Mouse (Mus musculus): ENCODE data around the gene Ppm1m. TPM values are rescaled to one million over a fixed set of nuclear protein-coding genes. Genes with fewer than 3 reads are reported as not detected.

Ppm1m gene
- polyA plus RNA-seq, 1 experiment from 2014 or later = 11.1 TPM

- Histone ChIP-seq H3K4me1 (ENCODE audit: insufficient read depth) (peaks cover 8% of the 10 kb centered on the region), H3K27me3 (ENCODE audit: insufficient read depth, low read length) (peaks cover 12% of the 10 kb centered on the region), H3K36me3 (replicated peaks; ENCODE audit: insufficient read depth, low read length) (no peaks in the 10 kb centered on the region; the same call in 1 of the 2 replicates), H3K27ac (ENCODE audit: low read depth) (no peak overlapping the region), H3K9me3 (ENCODE audit: low read length) (no peaks in the 10 kb centered on the region), H3K9ac (replicated peaks) (0 out of 2 replicates have a peak overlapping the region, but pooled peaks have one; percentile 11), H3K4me2 (ENCODE audit: low read depth, low read length) (0 out of 2 replicates have a peak overlapping the region, but pooled peaks have one; percentile 9), H3K4me3 (ENCODE audit: low read depth, low read length) (no peak overlapping the region)
- 81% methylated on average over 9 of the region's 9 CpGs for WGBS (ENCODE audit: insufficient replicate concordance)
- TF ChIP-seq EP300 (IDR thresholded peaks at IDR 0.05; ENCODE audit: low read depth) (no peak), CTCF (IDR thresholded peaks at IDR 0.05; ENCODE audit: low read depth) (no peak)
- no peak for ATAC-seq
- DNase-seq = no peak
These were observed 45.4 kb downstream of the Ppm1m start for GRCm38 (mm10) chr9:106154106-106154505.

DNA sequence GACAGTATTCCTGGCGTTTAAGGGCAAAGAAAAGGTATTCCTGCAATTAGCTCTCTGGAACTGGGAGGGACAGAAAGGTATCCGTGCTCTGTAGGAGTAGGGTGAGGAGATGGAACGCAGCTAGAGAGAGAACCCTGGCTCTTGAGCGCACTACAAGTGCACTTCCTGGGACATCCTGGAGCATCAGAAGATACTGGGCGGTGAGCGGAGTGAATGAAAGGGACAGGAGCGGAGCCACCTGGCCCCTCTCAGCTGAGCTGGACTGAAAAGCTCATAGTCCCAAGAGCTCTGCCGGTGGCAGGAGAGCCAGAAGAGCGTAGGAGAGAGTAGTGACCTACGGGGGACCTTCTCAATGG, 50.2 kb downstream of the Ppm1m start:
- DNase-seq (no peak), ATAC-seq (no peak)
- Histone ChIP-seq H3K9ac (replicated peaks) (no peak overlapping the region), H3K4me1 (ENCODE audit: insufficient read depth) (0 out of 2 replicates have a peak, but pooled peaks cover 8% of the 10 kb centered on the region), H3K27ac (ENCODE audit: low read depth) (no peak overlapping the region), H3K36me3 (replicated peaks; ENCODE audit: insufficient read depth, low read length) (no peaks in the 10 kb centered on the region), H3K27me3 (ENCODE audit: insufficient read depth, low read length) (peaks cover 32% of the 10 kb centered on the region), H3K9me3 (ENCODE audit: low read length) (no peaks in the 10 kb centered on the region), H3K4me2 (ENCODE audit: low read depth, low read length) (no peak overlapping the region), H3K4me3 (ENCODE audit: low read depth, low read length) (no peak overlapping the region)
- TF ChIP-seq EP300 (IDR thresholded peaks at IDR 0.05; ENCODE audit: low read depth) = no peak
- TF ChIP-seq CTCF (IDR thresholded peaks at IDR 0.05; ENCODE audit: low read depth) = no peak
- 29% methylated on average over 10 of the region's 10 CpGs for WGBS (ENCODE audit: insufficient replicate concordance)

GRCm38 (mm10) chr9:106148541-106149398, 50.8 kb downstream of the Ppm1m start:
- Histone ChIP-seq H3K4me3 (ENCODE audit: low read depth, low read length) (peak overlapping the region; percentile 25), H3K4me2 (ENCODE audit: low read depth, low read length) (peak overlapping the region; percentile 48), H3K4me1 (ENCODE audit: insufficient read depth) (0 out of 2 replicates have a peak, but pooled peaks cover 8% of the 10 kb centered on the region), H3K27ac (ENCODE audit: low read depth) (no peak overlapping the region), H3K9me3 (ENCODE audit: low read length) (no peaks in the 10 kb centered on the region), H3K27me3 (ENCODE audit: insufficient read depth, low read length) (peaks cover 32% of the 10 kb centered on the region), H3K36me3 (replicated peaks; ENCODE audit: insufficient read depth, low read length) (no peaks in the 10 kb centered on the region), H3K9ac (replicated peaks) (no peak overlapping the region)
- ATAC-seq (no peak), DNase-seq (no peak)
- TF ChIP-seq CTCF (IDR thresholded peaks at IDR 0.05; ENCODE audit: low read depth) = no peak
- no peak for TF ChIP-seq EP300 (IDR thresholded peaks at IDR 0.05; ENCODE audit: low read depth)
- WGBS (ENCODE audit: insufficient replicate concordance) = under 1% methylated on average over 35 of the region's 36 CpGs

DNA sequence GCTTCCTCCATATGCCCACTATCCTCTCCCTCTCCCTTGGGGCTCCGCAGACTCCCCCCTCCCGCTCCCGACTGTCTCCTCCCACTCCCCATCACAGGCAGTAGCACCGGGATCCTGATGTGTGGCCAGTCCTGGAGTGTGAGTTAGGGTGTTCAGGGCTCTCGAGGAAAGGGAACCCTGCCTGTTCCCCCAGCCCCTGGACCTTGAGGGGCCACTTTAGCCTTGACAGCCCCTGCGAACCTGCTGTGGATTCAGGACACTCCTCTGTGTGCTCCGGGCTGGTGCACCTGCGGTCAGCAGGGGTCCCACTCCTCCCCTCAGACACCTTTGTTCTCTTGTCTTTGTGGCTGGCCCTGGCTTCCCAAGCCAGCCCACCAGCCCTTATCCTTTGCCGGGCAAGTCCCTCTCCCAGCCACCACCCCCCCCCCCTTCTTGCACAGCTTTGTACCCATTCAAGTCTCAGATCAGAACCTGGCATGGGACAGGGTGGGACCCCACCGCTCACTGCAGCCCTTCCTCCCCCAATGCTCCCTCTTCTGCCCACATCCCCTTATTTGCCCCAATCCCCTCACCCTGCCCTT, 51.6 kb downstream of the Ppm1m start:
- Histone ChIP-seq H3K9ac (replicated peaks) (no peak overlapping the region), H3K27me3 (ENCODE audit: insufficient read depth, low read length) (peaks cover 32% of the 10 kb centered on the region), H3K36me3 (replicated peaks; ENCODE audit: insufficient read depth, low read length) (no peaks in the 10 kb centered on the region), H3K4me2 (ENCODE audit: low read depth, low read length) (peak overlapping the region; percentile 48), H3K4me1 (ENCODE audit: insufficient read depth) (0 out of 2 replicates have a peak, but pooled peaks cover 8% of the 10 kb centered on the region), H3K4me3 (ENCODE audit: low read depth, low read length) (peak overlapping the region; percentile 25; the same call in 1 of the 2 replicates), H3K27ac (ENCODE audit: low read depth) (no peak overlapping the region), H3K9me3 (ENCODE audit: low read length) (no peaks in the 10 kb centered on the region)
- no peak for DNase-seq
- ATAC-seq = no peak
- WGBS (ENCODE audit: insufficient replicate concordance) = 7% methylated on average over 9 of the region's 10 CpGs
- TF ChIP-seq CTCF (IDR thresholded peaks at IDR 0.05; ENCODE audit: low read depth) = no peak
- TF ChIP-seq EP300 (IDR thresholded peaks at IDR 0.05; ENCODE audit: low read depth) = no peak

GRCm38 (mm10) chr9:106147281-106147680, 52.3 kb downstream of the Ppm1m start:
- no peaks in the 10 kb centered on the region for H3K9me3 ChIP-seq (ENCODE audit: low read length)
- ATAC-seq (no peak), DNase-seq (no peak)
- no peaks in the 10 kb centered on the region for H3K36me3 ChIP-seq (replicated peaks; ENCODE audit: insufficient read depth, low read length)
- no peak overlapping the region for H3K9ac ChIP-seq (replicated peaks)
- 0 out of 2 replicates have a peak overlapping the region, but pooled peaks have one; percentile 25 for H3K4me3 ChIP-seq (ENCODE audit: low read depth, low read length)
- H3K27me3 ChIP-seq (ENCODE audit: insufficient read depth, low read length) = peaks cover 32% of the 10 kb centered on the region
- 0 out of 2 replicates have a peak, but pooled peaks cover 8% of the 10 kb centered on the region for H3K4me1 ChIP-seq (ENCODE audit: insufficient read depth)
- no peak overlapping the region for H3K27ac ChIP-seq (ENCODE audit: low read depth)
- H3K4me2 ChIP-seq (ENCODE audit: low read depth, low read length) = peak overlapping the region; percentile 48
- TF ChIP-seq EP300 (IDR thresholded peaks at IDR 0.05; ENCODE audit: low read depth) (no peak), CTCF (IDR thresholded peaks at IDR 0.05; ENCODE audit: low read depth) (no peak)
- WGBS (ENCODE audit: insufficient replicate concordance) = 24% methylated on average over 5 of the region's 5 CpGs

DNA sequence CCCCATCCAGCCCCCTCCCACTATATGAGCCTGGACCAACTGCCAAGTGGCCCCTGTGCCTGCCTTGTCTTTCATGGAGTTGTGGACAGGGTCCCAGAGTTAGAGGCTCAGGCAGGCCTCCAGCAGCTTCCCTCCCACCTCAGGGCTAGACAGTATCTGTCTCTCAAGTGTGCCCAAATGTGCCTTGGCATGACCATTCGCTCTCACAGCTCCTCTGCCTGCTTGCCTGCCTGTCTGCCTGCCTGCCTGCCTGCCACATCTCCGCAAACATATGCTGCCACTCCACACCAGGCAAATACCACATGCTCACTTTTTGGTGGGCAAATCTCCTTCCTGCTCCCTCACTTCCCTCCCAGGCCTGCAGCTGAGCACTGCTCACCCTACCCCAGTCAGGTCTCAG, 54.0 kb downstream of the Ppm1m start:
- peaks cover 32% of the 10 kb centered on the region for H3K27me3 ChIP-seq (ENCODE audit: insufficient read depth, low read length)
- no peak overlapping the region for H3K27ac ChIP-seq (ENCODE audit: low read depth)
- no peak overlapping the region for H3K4me2 ChIP-seq (ENCODE audit: low read depth, low read length)
- WGBS (ENCODE audit: insufficient replicate concordance) = 78% methylated on average over 2 of the region's 2 CpGs
- H3K4me3 ChIP-seq (ENCODE audit: low read depth, low read length) = no peak overlapping the region
- H3K36me3 ChIP-seq (replicated peaks; ENCODE audit: insufficient read depth, low read length) = no peaks in the 10 kb centered on the region
- DNase-seq (no peak), ATAC-seq (no peak)
- H3K9me3 ChIP-seq (ENCODE audit: low read length) = no peaks in the 10 kb centered on the region
- H3K4me1 ChIP-seq (ENCODE audit: insufficient read depth) = 0 out of 2 replicates have a peak, but pooled peaks cover 8% of the 10 kb centered on the region
- no peak overlapping the region for H3K9ac ChIP-seq (replicated peaks)
- TF ChIP-seq CTCF (IDR thresholded peaks at IDR 0.05; ENCODE audit: low read depth) = no peak
- TF ChIP-seq EP300 (IDR thresholded peaks at IDR 0.05; ENCODE audit: low read depth) = no peak

MicroRNAs within 50 kb of the gene (microRNA counts, 519-probe panel; counts per million panel counts)
- microRNA mmu-let-7g = 9,029 counts per million, percentile 98 among the panel's probes with 10 or more counts

Small RNA genes within 50 kb of the gene (microRNA-seq; reads per million reads assigned to microRNA genes)
- gene Mir135a-1 (3.6 reads per million), gene Mirlet7g (75,656 reads per million, percentile 100 among the genes with 10 or more reads in this experiment)

Other genes with a start within 250 kb of the Ppm1m start
- gene Col6a5, start 239.1 kb downstream of the Ppm1m start, polyA plus RNA-seq (2015; fragmentation: Nextera tagmentation; extraction: Ambion mirVana) = 0.01 TPM in 1 of 2 replicates, not detected in the other
- not detected in 2 replicates for gene Col6a4, start 103.0 kb downstream of the Ppm1m start, polyA plus RNA-seq (2015; fragmentation: Nextera tagmentation; extraction: Ambion mirVana)
- gene Glyctk, start 41.6 kb downstream of the Ppm1m start, polyA plus RNA-seq (2015; fragmentation: Nextera tagmentation; extraction: Ambion mirVana) = 41.4 and 46.5 TPM in 2 replicates
- gene Wdr82, start 28.8 kb downstream of the Ppm1m start, polyA plus RNA-seq (2015; fragmentation: Nextera tagmentation; extraction: Ambion mirVana) = 5.3 and 5.7 TPM in 2 replicates
- 22.4 and 23.0 TPM in 2 replicates for gene Twf2, start 3.4 kb upstream of the Ppm1m start, polyA plus RNA-seq (2015; fragmentation: Nextera tagmentation; extraction: Ambion mirVana)
- gene Tlr9, start 22.9 kb upstream of the Ppm1m start, polyA plus RNA-seq (2015; fragmentation: Nextera tagmentation; extraction: Ambion mirVana) = 0.07 and 0.16 TPM in 2 replicates
- 131 and 146 TPM in 2 replicates for gene Alas1, start 48.9 kb upstream of the Ppm1m start, polyA plus RNA-seq (2015; fragmentation: Nextera tagmentation; extraction: Ambion mirVana)
- gene Poc1a, start 81.3 kb upstream of the Ppm1m start, polyA plus RNA-seq (2015; fragmentation: Nextera tagmentation; extraction: Ambion mirVana) = 13.0 and 14.5 TPM in 2 replicates
- gene Dusp7, start 168.9 kb upstream of the Ppm1m start, polyA plus RNA-seq (2015; fragmentation: Nextera tagmentation; extraction: Ambion mirVana) = 3.4 TPM in 2 replicates
- gene Rpl29, start 229.7 kb upstream of the Ppm1m start, polyA plus RNA-seq (2015; fragmentation: Nextera tagmentation; extraction: Ambion mirVana) = 483 and 486 TPM in 2 replicates
- 30.4 and 38.7 TPM in 2 replicates for gene Acy1, start 238.6 kb upstream of the Ppm1m start, polyA plus RNA-seq (2015; fragmentation: Nextera tagmentation; extraction: Ambion mirVana)
- gene Abhd14b, start 247.7 kb upstream of the Ppm1m start, polyA plus RNA-seq (2015; fragmentation: Nextera tagmentation; extraction: Ambion mirVana) = 41.4 and 47.9 TPM in 2 replicates
- 15.8 and 16.2 TPM in 2 replicates for gene Abhd14a, start 247.9 kb upstream of the Ppm1m start, polyA plus RNA-seq (2015; fragmentation: Nextera tagmentation; extraction: Ambion mirVana)

Data from liver, postnatal 0 days (tissue).